Mouse (Mus musculus) c-Kit-positive CD71-positive TER-119-negative erythroid progenitor cells, embryonic 14.5 days (primary cell): ENCODE measurements around the gene Dctpp1.

ENCODE experiments used
- DNase-seq: peaks from one replicate; pipeline ENCODE4 v3.0.0-alpha.2; 2013; ENCODE audit warnings: low read depth

Dctpp1 gene

DNA sequence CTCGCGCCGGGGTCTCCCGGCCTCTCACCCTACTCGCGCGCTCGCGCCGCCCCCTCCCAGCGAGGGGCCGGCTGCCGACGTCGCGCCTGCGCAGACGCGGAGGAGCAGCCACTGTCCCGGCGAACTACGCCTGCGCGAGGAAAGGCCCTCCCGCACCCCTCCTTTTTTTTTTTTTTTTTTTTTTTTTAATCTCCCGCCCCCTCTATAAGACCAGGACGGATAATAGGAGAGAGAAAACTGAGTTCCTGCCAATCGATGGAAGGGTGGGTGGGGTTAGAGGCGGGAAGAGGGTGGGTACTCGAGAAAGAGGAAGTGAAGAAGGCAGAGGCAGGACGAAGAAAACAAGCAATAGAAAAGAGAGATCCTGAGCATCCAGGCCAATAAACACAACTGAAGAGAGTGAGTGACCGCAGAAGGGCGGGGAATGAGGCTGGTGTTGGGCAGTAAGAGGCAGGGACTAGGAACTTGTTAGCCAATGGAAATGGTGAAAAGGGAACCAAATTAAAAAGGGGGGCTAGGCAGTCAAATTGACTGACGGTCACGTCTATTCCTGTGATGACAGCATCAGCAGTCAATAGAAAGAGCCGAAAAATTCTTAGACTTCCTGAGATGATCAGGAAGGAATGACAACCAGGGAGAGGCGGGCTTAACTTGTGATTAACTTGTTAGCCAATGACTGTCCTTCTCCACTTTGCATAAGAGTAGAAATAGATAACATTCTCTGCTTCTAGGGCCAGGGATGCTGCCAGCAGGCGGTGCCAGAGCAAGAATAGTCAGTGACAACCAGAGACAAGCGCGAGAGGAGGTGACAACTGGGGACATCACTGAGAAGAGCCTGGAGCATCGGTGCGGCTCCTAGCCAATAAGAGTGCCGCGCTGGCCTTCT lies 51.7 kb downstream of the Dctpp1 start, which contains the start of gene Mylpf:
TSS of gene Mylpf (plus strand) at position 338 of the 886 bp plus-strand sequence.
- peak; percentile 95 for DNase-seq

DNA sequence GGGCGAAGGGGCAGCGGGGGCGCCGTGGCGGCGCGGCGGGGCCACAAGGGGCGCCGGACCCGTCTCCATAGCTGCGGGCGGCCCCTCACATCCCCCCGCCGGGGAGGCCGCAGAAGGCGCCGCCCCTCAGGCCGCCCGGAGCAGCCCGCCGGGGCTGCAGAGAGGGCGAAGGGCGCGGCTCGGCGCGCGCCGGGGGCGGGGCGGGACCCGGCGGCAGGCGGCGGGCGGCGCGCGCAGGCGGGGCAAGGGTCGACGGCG lies 52.3 kb downstream of the Dctpp1 start, which contains the start of gene Tbc1d10b:
TSS of gene Tbc1d10b (minus strand) at position 174 of the 258 bp plus-strand sequence.
- no peak for DNase-seq

DNA sequence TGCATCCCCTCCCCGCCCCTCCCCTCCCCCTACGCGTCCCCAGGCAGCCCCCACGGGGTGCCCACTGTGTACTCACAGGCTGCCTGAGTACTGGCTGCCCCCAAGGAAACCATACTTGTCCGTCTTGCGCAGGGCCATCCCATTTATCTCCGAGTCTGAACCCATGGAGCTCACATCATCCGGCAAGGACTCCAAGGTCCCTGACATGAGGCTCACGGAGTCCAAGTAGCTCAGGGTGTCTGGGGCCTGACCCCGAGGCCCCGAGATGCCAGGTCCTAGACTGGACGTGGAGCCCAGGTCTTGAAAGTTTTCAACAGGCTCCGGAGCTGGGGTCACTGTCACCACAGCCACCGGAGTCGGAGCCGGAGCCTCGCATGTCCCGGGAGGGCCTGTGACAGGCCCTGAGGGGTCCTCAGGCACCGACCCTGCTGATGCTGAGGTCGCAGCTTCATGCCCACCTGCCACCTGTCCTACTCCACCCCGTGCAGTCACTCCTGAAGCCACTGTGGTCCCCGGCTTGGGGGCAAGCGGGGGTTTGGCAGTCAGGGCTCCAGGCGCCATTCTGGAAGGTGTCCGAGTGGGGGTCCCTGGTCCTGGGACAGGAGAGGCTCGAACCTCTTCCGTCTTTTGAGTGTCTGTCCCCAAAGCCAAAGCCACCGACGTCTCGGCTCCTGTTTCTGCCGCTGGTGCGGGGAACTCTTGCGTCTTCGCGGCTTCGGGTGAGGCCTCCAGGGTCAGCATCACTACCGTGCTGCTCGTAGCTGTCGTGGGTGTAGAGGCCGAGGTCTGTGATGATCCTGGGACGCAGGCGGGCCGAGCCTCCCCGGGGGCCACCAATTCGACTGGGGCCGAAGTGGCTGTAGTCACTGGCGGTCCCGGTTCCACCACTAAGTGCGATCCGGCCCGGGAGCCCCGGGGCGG lies 52.9 kb downstream of the Dctpp1 start:
- DNase-seq: no peak
